Mouse (Mus musculus) CD8-positive naive resting alpha-beta T cell, adult 57 days (primary cell): ENCODE measurements around the gene Ddx20. TPM values are rescaled to one million over a fixed set of nuclear protein-coding genes. Genes with fewer than 3 reads are reported as not detected.

Source experiments
- total RNA-seq: library from RNA; stranded (reverse); gene quantifications from one replicate; pipeline ENCODE4 v1.2.4, GENCODE M21; 2023

Gene Ddx20
- total RNA-seq = 27.9 TPM

GRCm38 (mm10) chr3:105687324-105688060 is at the start of gene Ddx20:
TSS of gene Ddx20 (minus strand) at chr3:105687574.

GRCm38 (mm10) chr3:105704031-105705008 is 16.9 kb upstream of the Ddx20 start, which contains the start of gene Inka2:
TSS of gene Inka2 (plus strand) at chr3:105704599.

Other genes with a start within 250 kb of the Ddx20 start
- not detected for gene Kcnd3, start 235.2 kb downstream of the Ddx20 start, total RNA-seq
- gene Inka2, start 17.0 kb upstream of the Ddx20 start, total RNA-seq = 1.4 TPM
- gene Rap1a, start 113.8 kb upstream of the Ddx20 start, total RNA-seq = 110 TPM
- gene Adora3, start 183.3 kb upstream of the Ddx20 start, total RNA-seq = 1.1 TPM
- not detected for gene Tmigd3, start 183.3 kb upstream of the Ddx20 start, total RNA-seq
- 4.6 TPM for gene I830077J02Rik, start 245.1 kb upstream of the Ddx20 start, total RNA-seq